Mouse (Mus musculus) forelimb bud, embryonic 11.5 days (tissue): ENCODE measurements at regions not wholly inside any gene's neighbourhood (a gene's known extent, or its start where the extent isn't known, plus 50 kb on each side); places are given as distances from the start of the nearest gene placed in this dataset.

Experiments used
- DNase-seq: peaks from one replicate; pipeline ENCODE4 v3.0.0-alpha.2; 2012; ENCODE audit warnings: low read depth, low spot score

DNA sequence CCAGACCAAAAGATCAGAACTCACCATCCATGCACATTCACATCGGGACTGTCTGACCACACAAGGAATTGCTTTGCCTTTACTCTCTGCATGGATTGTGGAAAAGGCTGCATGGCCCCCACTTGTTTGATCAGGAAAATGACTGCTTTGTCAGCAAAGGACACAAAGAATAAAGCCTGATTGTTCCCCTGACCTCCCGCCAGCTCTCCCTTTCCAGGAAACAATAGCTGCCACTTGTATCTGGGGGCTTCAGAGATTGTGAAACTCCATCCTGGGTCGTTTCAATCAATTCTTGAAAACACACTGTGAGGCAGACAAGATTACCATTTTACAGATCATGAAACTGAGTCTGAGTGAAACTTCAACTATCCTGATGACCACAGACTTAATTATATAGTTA lies 70.7 kb downstream of the Zic3 start:
- no peak for DNase-seq

DNA sequence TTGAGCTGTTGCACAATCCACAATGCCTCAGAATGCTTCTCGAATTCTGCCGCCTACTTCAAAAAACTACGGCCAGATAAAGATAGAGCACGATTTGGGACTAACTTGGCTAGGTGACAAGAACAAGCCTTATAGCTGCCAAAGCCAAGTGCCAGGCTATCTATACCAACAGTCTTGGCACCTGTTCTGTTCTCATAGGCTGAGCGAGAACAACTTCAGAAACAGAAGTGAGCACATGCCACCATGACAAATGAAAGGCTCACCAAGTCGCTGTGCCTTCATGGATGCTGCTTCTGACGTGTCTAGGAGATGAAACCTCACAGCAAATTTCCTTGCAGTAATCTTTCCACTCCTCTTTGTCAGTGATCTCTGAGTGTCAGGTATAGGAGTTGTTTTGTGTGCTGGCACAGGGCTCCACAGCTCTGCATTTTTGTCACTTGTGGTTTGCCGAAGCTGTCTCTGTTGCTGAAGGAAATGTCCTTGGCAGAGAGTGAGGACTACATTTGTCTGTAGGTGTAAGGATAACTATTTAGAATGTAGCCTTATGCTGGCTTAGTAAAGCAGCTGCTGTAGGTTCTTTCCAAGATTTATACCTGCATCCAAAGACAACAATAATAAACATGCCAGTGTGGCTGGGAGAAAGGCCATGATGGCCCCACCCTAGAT lies 95.4 kb downstream of the Zic3 start:
- no peak for DNase-seq

DNA sequence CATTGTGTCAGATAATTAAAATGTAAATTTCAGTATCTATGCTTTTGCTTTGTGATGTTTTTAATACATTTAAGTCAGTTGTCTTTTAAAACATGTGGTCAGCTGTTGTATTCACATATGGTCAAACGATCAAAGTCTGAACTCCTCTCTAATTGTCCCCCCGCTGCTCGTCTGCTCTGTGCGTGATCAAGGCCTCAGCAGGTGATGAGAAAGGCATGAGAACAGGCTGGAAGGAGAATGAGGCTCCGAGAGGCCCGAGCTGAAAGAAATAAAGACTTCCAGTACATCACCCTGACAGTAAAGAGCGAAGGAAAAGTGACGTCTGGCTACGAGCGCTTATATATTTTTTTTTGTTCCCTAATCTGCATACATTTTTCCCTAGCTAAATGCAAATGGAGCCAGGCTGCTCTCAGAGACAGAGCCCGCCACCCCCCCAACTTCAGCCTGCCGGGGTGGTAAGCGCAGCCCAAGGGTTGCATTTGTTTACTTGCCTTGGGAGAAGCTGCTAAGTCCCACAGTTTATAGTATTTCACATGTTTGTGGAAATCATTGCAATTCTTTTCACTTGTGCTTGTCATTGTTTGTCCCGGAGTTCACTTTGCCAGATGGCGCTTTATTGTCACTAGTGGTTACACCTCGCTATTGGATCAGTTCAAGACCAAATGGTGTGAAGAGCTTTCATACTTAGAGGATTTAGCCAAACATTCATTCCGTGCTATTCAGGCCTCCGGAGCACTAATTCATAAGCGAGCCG lies 133.0 kb downstream of the Zic3 start:
- DNase-seq, result peak; percentile 12

DNA sequence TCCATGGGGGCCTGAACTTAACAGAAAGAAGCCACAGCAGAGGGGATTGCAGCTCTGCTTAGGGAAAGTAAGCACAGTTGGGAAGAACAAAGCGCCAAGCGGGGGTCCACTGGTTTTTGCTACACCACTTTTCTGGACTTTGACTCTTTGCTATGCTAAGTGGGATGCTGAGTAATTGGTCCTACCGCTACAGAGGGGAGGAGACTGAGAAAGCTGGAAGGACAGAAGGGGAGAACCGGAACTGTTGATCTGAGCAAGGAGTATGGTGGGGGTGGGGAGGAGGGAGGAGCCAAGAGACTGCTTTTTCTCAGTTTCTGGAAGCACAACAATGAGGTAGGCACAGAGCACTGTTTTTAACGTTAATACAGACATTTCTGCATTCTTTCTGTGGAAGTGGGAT lies 134.9 kb downstream of the Zic3 start:
- no peak for DNase-seq

DNA sequence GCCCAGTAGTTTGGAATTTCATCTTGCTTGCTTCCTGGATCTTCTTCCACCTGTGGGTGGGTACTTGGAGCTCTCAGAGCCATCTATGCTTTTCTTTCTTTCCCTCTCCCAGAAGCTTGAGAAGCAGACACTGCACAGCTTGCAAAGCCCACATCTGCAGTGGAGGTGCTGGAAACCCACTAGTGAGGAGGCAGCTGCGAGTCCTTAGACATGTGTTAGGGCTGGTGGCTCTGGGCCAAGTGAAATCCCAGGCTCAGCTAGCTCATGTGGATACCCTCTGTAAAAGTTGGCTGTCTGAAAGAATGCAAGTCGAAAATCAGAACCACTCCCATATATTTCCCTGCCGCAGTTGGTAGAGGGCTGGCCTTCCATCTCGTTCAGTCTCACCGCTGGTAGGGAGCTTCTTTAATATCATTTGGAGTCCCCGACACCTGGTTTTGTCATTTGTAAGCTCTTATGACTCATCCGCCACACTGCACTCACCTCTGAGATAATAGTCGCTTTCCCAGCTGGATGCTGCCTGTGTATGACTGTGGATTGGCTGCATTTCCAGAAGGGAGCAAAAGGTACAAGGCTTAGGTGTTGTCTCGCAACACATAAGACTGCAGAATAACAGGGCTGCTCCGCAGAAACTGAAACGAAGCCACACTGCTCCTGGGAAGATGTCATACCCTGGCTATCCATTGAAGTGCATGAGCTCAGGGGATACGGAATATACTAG lies 143.8 kb downstream of the Zic3 start:
- no peak for DNase-seq

DNA sequence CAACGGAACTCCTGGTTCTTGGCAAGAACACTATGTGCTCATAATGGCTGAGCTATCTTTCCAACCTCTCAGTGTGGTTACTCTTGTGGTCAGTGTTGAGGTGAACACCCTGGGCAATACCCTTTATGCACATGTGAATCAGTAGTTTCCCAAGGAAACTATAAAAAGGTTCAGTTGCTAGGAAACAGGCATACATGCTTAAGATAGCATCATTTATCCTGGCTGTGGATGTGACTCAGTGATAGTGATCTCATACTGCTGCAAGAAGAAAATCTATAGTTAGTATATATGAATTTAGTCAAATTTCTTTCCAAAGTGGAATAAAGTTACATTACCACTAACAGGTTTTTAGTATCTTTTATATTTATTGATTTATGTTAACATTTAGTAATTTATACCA lies 151.8 kb downstream of the Zic3 start:
- no peak for DNase-seq
